Mouse (Mus musculus) kidney, adult 2 months (tissue): ENCODE results near the gene Pip5k1b.

Experiments used
- CTCF ChIP-seq: fragments of 200-500 bp; conservative IDR thresholded peaks from 2 replicates; pipeline ENCODE4 v1.5.1; 2011; ENCODE audit warnings: low read depth, mild to moderate bottlenecking, control low read depth, low read length, moderate library complexity, mixed read lengths; ENCODE audit not compliant: insufficient read depth, insufficient read length
- POLR2A ChIP-seq: fragments of 200-500 bp; IDR thresholded peaks from one replicate; pipeline ENCODE4 v1.6.1; 2011; ENCODE audit warnings: low read depth, low read length, control low read depth

GRCm38 (mm10) chr19:24540952-24541668 is 14.6 kb downstream of the Pip5k1b start:
- TF ChIP-seq POLR2A (no peak), CTCF (no peak)
